Mouse (Mus musculus) olfactory bulb, adult 2 months (tissue): ENCODE measurements around the gene Ptk6. TPM values are rescaled to one million over a fixed set of nuclear protein-coding genes. Genes with fewer than 3 reads are reported as not detected.

Experiments used
- H3K27ac ChIP-seq: fragments of 200-500 bp; 2 replicates; pipeline ENCODE4 v1.5.1; 2012; ENCODE audit warnings: low read depth, low read length; ENCODE audit not compliant: insufficient read depth
- H3K4me1 ChIP-seq: fragments of 200-500 bp; 2 replicates; pipeline ENCODE4 v1.6.1; 2012; ENCODE audit warnings: low read length; ENCODE audit not compliant: control insufficient read depth, insufficient read depth
- H3K4me3 ChIP-seq: fragments of 200-500 bp; 2 replicates; pipeline ENCODE4 v1.5.1; 2012; ENCODE audit warnings: mild to moderate bottlenecking, low read depth, low read length, moderate library complexity; ENCODE audit not compliant: insufficient read depth
- CTCF ChIP-seq: fragments of 200-500 bp; IDR thresholded peaks from 2 replicates; pipeline ENCODE4 v1.5.1; 2012; ENCODE audit warnings: low read depth, mild to moderate bottlenecking, low read length, moderate library complexity; ENCODE audit not compliant: insufficient read depth
- POLR2A ChIP-seq: fragments of 200-500 bp; IDR thresholded peaks from 2 replicates; pipeline ENCODE4 v1.6.1; 2012; ENCODE audit warnings: mild to moderate bottlenecking, low read depth, low read length, moderate library complexity; ENCODE audit not compliant: insufficient read depth
- WGBS: fragments of 180-500 bp; shearing (Covaris S2); methylation state at CpG from one replicate; pipeline ENCODE4 v1.1.7; 2018; 5-methylcytosine and 5-hydroxymethylcytosine counted together
- polyA plus RNA-seq: library from polyadenylated mRNA; stranded (reverse); fragments of >200 nt; gene quantifications from 2 replicates; pipeline ENCODE4 v1.2.4, GENCODE M21; 2012; ENCODE audit warnings: low replicate concordance; ENCODE audit not compliant: missing spikeins, insufficient read depth, insufficient read length

The Ptk6 gene
- polyA plus RNA-seq, 1 experiment, result not detected

GRCm38 (mm10) chr2:181224994-181225393, 22.4 kb upstream of the Ptk6 start:
- TF ChIP-seq POLR2A, result no peak
- TF ChIP-seq CTCF, result no peak
- peaks cover 2% of the 10 kb centered on the region; the same call in 1 of the 2 replicates for H3K4me1 ChIP-seq
- H3K27ac ChIP-seq, result no peak overlapping the region
- 94% methylated on average over 2 of the region's 2 CpGs for WGBS
- no peak overlapping the region for H3K4me3 ChIP-seq

DNA sequence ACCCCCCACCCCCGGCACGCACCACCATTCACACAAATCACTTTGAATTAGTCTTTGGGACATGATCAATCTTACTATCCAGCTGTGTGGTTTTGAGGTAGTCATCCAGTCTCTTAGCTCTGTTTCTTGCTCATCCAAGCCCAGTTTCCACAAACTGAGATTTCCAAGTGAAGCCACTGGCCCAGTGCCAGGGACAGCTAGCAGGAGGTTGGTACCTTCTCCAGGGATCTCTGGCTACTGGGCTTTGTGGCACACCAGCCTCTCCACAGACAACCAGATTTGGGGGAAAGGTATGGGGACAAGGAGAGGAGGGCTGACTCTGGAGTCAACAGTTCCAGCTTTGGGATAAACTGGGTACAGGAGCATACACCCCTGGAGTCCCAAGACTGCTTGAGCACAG, 17.8 kb upstream of the Ptk6 start:
- WGBS, result 44% methylated on average over 2 of the region's 2 CpGs
- H3K27ac ChIP-seq, result no peak overlapping the region
- no peak overlapping the region for H3K4me3 ChIP-seq
- TF ChIP-seq CTCF, result no peak
- TF ChIP-seq POLR2A, result no peak
- H3K4me1 ChIP-seq, result peaks cover 9% of the 10 kb centered on the region

DNA sequence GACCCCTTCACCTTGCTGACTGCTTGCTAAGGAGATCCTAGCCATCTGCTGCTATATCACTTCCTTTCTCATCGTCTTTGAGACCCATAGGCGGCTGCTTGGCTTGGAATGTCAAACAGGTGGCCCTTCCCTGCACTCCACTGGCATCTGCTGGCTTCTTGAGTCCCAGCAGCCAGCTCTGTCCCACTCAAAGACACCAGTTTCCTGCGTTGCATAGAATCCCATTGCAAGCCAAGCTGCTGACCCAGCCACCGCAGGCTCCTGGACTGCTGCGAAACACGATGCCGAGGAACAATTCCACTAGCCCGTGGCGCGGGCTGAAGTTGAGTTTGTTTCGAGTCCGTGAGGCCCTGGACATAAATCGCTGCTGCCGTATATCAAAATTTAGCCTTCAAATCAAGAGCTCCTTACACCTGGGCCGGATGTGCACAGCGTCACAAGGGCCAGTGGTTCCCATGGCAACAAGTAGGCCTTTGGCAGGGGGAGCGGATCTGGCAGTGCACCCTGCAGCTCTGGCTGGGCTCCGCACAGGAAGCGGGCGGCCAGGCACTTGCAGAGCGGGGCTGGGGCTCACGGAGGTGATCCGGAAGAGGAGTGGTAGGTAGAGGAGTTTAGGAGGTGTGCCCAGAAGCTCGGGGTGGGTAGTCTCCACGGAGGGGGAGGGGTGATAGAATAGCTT, 17.1 kb upstream of the Ptk6 start, which contains the start of gene Fndc11:
Fndc11 (plus strand) TSS at position 476 of the 679 bp plus-strand sequence.
- Histone ChIP-seq H3K4me1 (peaks cover 9% of the 10 kb centered on the region), H3K4me3 (peak within 1 kb of the TSS; percentile 17), H3K27ac (no peak within 1 kb of the TSS)
- TF ChIP-seq CTCF (0 out of 2 replicates have a peak, but pooled peaks have one; percentile 16), POLR2A (no peak)
- WGBS, result 7% methylated on average over 25 of the region's 25 CpGs

- TF ChIP-seq CTCF, result no peak
- TF ChIP-seq POLR2A, result no peak
Measured at GRCm38 (mm10) chr2:181218881-181219485, 16.4 kb upstream of the Ptk6 start.

DNA sequence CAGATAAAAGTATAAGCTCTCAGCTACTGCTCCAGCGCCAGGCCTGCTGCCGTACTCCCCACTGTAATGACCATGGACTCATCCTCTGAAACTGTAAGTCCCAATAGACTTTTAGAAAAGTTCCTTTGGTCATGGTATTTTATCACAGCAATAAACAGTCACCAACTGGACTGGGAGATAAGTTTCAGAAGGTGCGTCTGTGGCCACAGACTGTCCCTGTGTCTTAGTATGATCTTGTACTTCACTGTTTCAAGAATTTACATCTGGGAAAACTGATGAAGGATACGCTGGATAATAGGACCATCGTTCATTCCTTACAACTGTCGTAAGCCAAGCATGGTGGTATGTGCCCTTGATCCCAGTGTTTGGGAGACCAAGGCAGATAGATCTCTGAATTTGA, 13.4 kb upstream of the Ptk6 start:
- H3K27ac ChIP-seq, result no peak overlapping the region
- H3K4me1 ChIP-seq, result peaks cover 21% of the 10 kb centered on the region
- TF ChIP-seq CTCF (no peak), POLR2A (no peak)
- no peak overlapping the region for H3K4me3 ChIP-seq
- 97% methylated on average over 6 of the region's 6 CpGs for WGBS

More at GRCm38 (mm10) chr2:181218881-181219485, 16.4 kb upstream of the Ptk6 start:
- Histone ChIP-seq H3K4me3 (no peak overlapping the region), H3K27ac (no peak overlapping the region), H3K4me1 (peaks cover 9% of the 10 kb centered on the region)
- 81% methylated on average over 5 of the region's 5 CpGs for WGBS

GRCm38 (mm10) chr2:181213021-181213445, 10.4 kb upstream of the Ptk6 start, which contains the start of gene Srms:
Srms (minus strand) TSS chr2:181213185.
- no peak for TF ChIP-seq POLR2A
- no peak for TF ChIP-seq CTCF
- H3K4me1 ChIP-seq, result peaks cover 13% of the 10 kb centered on the region
- H3K4me3 ChIP-seq, result peak within 1 kb of the TSS; percentile 23; the same call in 1 of the 2 replicates
- no peak within 1 kb of the TSS for H3K27ac ChIP-seq
- WGBS, result 7% methylated on average over 17 of the region's 17 CpGs

DNA sequence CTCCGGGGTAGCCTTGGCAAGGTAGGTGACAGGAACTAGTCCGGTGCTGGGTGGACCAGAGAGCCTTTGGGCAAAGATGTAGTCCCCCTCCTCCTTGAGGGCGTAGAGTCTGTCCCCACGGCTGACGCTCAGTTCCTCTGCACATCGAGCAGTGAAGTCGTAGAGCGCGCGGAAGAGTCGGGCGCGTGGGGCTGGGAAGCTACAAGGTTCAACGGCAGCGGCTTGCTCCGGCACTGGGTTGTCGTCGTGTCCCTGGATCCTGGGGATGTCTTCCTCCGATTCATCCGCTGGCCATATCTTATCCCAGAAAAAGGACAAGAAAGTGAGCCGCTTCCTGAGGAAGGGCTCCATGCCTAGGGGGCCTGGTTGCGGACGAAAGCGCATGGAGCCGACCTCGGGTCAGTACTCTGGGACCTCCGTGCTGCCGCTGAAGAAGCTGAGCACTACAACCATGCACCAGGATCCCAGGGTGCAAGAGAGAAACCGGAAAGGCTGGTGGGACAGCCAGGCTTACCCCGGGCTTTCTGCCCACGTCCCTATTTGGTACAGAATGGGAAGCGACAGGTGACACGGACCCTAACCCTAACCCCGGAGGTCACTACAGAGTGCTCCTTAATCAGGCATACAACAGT, 9.9 kb upstream of the Ptk6 start:
- Histone ChIP-seq H3K4me1 (peaks cover 13% of the 10 kb centered on the region), H3K27ac (no peak overlapping the region), H3K4me3 (peak overlapping the region; percentile 23; the same call in 1 of the 2 replicates)
- TF ChIP-seq CTCF, result no peak
- TF ChIP-seq POLR2A, result no peak
- WGBS, result 5% methylated on average over 34 of the region's 34 CpGs

DNA sequence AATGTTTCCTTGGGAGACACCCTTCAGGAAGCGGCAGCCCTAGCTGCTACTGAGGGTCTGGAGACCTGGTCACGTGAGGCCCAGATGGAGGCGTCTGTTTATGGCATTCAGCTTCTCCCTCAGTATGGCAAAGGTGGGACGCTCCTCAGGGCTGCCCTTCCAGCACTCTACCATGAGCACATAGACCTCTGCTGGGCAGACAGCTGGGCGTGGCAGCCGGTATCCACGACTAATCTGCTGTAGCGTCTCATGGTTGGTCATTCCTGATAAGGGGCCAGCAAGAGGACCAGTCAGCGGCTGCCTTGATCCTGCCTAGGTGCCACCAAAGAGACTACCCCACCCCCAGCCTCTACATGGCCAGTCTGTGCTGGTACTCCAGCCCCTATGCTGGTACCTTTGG, 3.5 kb upstream of the Ptk6 start:
- Histone ChIP-seq H3K4me1 (no peaks in the 10 kb centered on the region), H3K27ac (no peak overlapping the region), H3K4me3 (no peak overlapping the region)
- 84% methylated on average over 9 of the region's 9 CpGs for WGBS
- no peak for TF ChIP-seq POLR2A
- TF ChIP-seq CTCF, result no peak

DNA sequence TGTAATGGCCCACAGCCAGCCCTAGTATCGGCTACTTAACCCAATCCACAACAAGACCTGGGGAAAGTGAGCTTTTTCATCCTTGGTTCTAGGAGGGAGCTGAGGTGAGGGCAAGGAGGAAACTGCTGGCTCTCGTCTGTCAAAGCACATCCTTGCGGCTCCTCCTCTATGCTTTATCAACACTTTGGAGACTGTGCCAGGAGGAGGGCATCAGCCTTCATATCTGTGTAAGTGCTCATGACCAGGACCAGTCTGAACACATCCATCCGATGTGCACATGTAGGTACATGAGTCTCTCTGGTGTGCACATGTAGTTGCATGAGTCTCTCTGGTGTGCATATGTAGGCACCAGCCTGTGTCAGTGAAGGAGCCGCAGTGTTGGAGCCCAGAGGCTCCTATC, 3.1 kb upstream of the Ptk6 start:
- Histone ChIP-seq H3K27ac (no peak overlapping the region), H3K4me3 (no peak overlapping the region), H3K4me1 (no peaks in the 10 kb centered on the region)
- WGBS, result 94% methylated on average over 5 of the region's 5 CpGs
- no peak for TF ChIP-seq CTCF
- no peak for TF ChIP-seq POLR2A
